Mouse (Mus musculus): ENCODE results near the gene Ttll11.

GRCm38 (mm10) chr2:35899135-35899474 lies 80.6 kb downstream of the Ttll11 start:
- no peak for TF ChIP-seq POLR2A (IDR thresholded peaks at IDR 0.05; ENCODE audit: borderline replicate concordance, low read depth, low read length)
- no peak for TF ChIP-seq CTCF (IDR thresholded peaks at IDR 0.05; ENCODE audit: low read depth, low read length)

Measured in bone marrow macrophage, adult 2 months (primary cell).